Mouse (Mus musculus) myocyte (in vitro differentiated cells): ENCODE data around the gene Tbc1d14.

Experiments
- CEBPB ChIP-seq: IDR thresholded peaks from 2 replicates; pipeline ENCODE4 v1.6.1; 2011; ENCODE audit warnings: mild to moderate bottlenecking, moderate library complexity; ENCODE audit not compliant: poor library complexity, insufficient read depth, severe bottlenecking
- POLR2A ChIP-seq: IDR thresholded peaks from one replicate; pipeline ENCODE4 v1.6.1; 2011; ENCODE audit warnings: low read depth, mild to moderate bottlenecking, control low read depth, moderate library complexity; ENCODE audit not compliant: insufficient read length

DNA sequence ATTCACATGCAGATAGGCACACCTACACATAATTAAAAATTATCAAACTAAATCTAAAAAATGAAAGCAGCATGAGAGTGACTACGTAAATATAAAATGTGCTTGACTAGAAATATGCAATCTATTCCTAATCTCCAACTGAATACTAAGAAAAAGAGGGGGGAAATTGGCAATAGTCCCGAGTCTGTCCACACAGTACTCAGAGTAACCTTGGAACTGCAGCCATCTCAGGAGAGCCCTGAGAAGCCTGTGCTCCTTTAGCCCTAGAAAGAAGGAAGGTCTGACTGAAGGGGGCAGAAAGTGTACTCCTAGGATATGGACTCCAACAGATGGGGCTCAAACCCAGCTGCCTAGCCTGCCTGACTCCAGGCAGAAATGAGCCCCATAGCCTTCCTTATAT lies 34.5 kb downstream of the Tbc1d14 start:
- no peak for TF ChIP-seq POLR2A
- TF ChIP-seq CEBPB = no peak
